Mouse (Mus musculus) cerebellum, adult 2 months (tissue): Measurements from ENCODE around the gene Mvb12a.

ENCODE experiments used
- CTCF ChIP-seq: fragments of 200-500 bp; IDR thresholded peaks from 2 replicates; pipeline ENCODE4 v1.5.1; 2011; ENCODE audit warnings: low read depth, mild to moderate bottlenecking, control low read depth, low read length, moderate library complexity, borderline replicate concordance; ENCODE audit not compliant: insufficient read depth
- POLR2A ChIP-seq: fragments of 200-500 bp; IDR thresholded peaks from 2 replicates; pipeline ENCODE4 v1.6.1; 2011; ENCODE audit warnings: low read length, control low read depth, borderline replicate concordance; ENCODE audit not compliant: insufficient read depth

GRCm38 (mm10) chr8:71507589-71508104, 35.1 kb upstream of the Mvb12a start:
- no peak for TF ChIP-seq CTCF
- TF ChIP-seq POLR2A: peak; percentile 63; the same call in 1 of the 2 replicates
